Mouse (Mus musculus): ENCODE data around the gene Tmem150c. TPM values are rescaled to one million over a fixed set of nuclear protein-coding genes. Genes with fewer than 3 reads are reported as not detected.

The Tmem150c gene
- polyA plus RNA-seq, 1 experiment from 2014 or later, result 1.7 TPM

DNA sequence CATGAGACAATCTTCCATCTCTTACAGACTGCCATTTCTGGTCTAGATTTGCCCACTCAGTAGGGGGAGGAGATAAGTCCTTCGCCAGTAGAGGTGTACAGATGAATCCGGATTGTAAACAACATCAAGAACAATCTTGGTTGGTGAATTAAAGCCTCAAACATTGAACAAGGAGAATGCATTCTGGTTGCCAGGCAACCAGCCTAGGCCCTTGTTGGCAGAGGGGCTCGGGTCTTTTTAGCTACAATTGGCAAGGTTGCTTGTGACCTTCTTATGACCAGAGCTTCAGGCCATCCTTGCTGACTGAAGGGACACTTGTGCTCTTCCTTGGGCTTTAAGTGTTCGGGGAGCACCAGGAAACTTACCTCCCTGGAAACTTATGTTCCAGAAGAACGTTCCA lies 16.5 kb upstream of the Tmem150c start:
- Histone ChIP-seq H3K36me3 (ENCODE audit: control insufficient read depth, insufficient read depth, low read length) (no peaks in the 10 kb centered on the region), H3K4me1 (ENCODE audit: control insufficient read depth, insufficient read depth, low read length) (no peaks in the 10 kb centered on the region), H3K27me3 (replicated peaks; ENCODE audit: control insufficient read depth, insufficient read depth, low read length) (no peaks in the 10 kb centered on the region), H3K9me3 (ENCODE audit: control insufficient read depth, low read length) (no peaks in the 10 kb centered on the region), H3K4me2 (ENCODE audit: low read depth, low read length) (no peak overlapping the region), H3K4me3 (ENCODE audit: low read length) (no peak overlapping the region), H3K27ac (ENCODE audit: low read length) (no peak overlapping the region), H3K9ac (ENCODE audit: low read depth, low read length) (no peak overlapping the region)
- 65% methylated on average over 5 of the region's 5 CpGs for WGBS
- ATAC-seq, result no peak

DNA sequence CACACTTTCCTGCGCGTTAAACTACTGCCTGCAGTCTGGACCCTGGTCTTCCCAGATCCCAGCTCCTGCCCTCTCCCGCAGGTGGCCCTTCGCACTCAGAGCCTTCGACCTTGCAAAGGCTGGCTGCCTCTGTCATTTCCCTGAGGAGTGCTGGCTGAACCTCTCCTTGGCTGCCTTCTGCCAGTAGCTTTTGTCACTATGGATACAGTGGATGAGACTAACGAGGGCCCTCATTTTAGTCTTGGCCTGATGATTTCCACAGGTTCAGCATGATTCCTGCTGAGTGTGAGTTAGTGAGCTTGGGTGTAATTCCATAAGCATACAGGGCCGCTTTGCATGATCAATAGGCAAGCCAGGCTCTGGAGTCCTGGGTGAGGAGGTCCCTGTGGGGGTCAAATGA lies 16.0 kb upstream of the Tmem150c start:
- no peak overlapping the region for H3K9ac ChIP-seq (ENCODE audit: low read depth, low read length)
- no peak for ATAC-seq
- H3K27me3 ChIP-seq (replicated peaks; ENCODE audit: control insufficient read depth, insufficient read depth, low read length), result no peaks in the 10 kb centered on the region
- 78% methylated on average over 7 of the region's 7 CpGs for WGBS
- H3K27ac ChIP-seq (ENCODE audit: low read length), result no peak overlapping the region
- no peaks in the 10 kb centered on the region for H3K36me3 ChIP-seq (ENCODE audit: control insufficient read depth, insufficient read depth, low read length)
- no peak overlapping the region for H3K4me3 ChIP-seq (ENCODE audit: low read length)
- no peaks in the 10 kb centered on the region for H3K4me1 ChIP-seq (ENCODE audit: control insufficient read depth, insufficient read depth, low read length)
- no peak overlapping the region for H3K4me2 ChIP-seq (ENCODE audit: low read depth, low read length)
- no peaks in the 10 kb centered on the region for H3K9me3 ChIP-seq (ENCODE audit: control insufficient read depth, low read length)

DNA sequence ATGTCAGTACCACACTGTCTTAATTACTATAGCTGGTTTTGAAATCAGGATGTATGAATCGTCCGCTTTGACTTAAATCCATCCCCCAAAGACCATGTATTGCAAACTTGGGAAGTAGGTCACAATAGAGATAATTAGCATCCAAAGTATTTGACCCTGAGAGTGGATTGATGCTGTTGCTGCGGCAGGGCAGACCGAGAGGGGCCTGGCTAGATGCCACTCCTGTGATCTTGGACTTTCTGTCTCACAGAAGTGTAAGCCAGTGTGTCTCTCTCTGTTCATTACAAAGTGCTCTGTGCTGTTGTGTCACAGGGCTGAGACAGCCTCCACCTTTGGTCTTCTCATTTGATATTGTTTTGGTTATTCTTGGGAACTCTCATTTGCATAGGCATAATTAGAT lies 12.5 kb upstream of the Tmem150c start:
- 75% methylated on average over 4 of the region's 4 CpGs for WGBS

DNA sequence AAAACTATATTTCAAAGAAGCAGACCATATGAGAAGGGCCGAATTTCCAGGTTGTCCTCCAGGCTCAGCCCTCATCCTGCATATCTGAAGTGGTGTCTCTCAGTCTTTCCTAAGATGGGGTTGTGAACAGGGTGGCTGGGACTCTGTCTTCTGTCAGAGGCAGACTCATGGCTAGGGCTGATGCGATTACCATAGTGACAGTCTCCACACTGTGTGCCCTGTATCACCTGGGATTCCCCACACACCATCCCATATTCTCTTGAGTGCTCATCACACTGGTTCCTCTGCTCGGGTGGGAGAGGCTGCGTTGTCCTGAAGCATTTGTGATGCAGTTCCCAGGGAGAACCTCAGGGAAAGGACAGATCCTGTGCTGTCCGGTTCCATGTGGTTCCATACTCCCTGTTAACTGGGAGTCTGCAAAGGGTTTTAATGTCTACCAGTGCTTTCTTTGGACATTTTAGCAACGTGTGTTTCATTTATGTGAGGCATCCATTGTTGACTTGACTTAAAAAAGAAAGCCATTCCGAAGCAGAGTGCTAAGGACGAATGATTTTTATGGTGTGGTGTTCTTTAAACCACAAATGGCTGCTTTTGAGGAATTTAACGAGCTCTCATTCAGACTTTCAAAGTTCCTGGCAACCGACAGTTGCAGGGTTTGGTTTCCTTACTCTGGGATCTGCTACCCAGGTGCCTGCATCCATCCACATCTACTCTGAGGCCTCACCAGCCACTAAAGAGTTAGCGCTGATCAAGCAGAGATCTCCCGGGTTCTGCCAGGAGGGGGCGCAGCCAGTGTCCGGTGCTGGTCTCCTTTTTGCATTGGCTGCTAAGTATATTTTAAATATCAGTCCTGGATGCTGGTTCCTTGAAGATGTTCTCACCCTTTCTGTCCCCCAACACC lies 7.2 kb upstream of the Tmem150c start:
- Histone ChIP-seq H3K9me3 (ENCODE audit: control insufficient read depth, low read length) (no peaks in the 10 kb centered on the region), H3K27me3 (replicated peaks; ENCODE audit: control insufficient read depth, insufficient read depth, low read length) (no peaks in the 10 kb centered on the region), H3K27ac (ENCODE audit: low read length) (no peak overlapping the region), H3K4me1 (ENCODE audit: control insufficient read depth, insufficient read depth, low read length) (no peaks in the 10 kb centered on the region), H3K36me3 (ENCODE audit: control insufficient read depth, insufficient read depth, low read length) (no peaks in the 10 kb centered on the region), H3K4me2 (ENCODE audit: low read depth, low read length) (no peak overlapping the region), H3K9ac (ENCODE audit: low read depth, low read length) (no peak overlapping the region), H3K4me3 (ENCODE audit: low read length) (no peak overlapping the region)
- ATAC-seq, result no peak
- 56% methylated on average over 14 of the region's 14 CpGs for WGBS

More for the DNA sequence above, 12.5 kb upstream of the Tmem150c start:
- Histone ChIP-seq H3K9me3 (ENCODE audit: control insufficient read depth, low read length) (no peaks in the 10 kb centered on the region), H3K9ac (ENCODE audit: low read depth, low read length) (no peak overlapping the region), H3K27ac (ENCODE audit: low read length) (no peak overlapping the region), H3K4me1 (ENCODE audit: control insufficient read depth, insufficient read depth, low read length) (no peaks in the 10 kb centered on the region), H3K36me3 (ENCODE audit: control insufficient read depth, insufficient read depth, low read length) (no peaks in the 10 kb centered on the region), H3K27me3 (replicated peaks; ENCODE audit: control insufficient read depth, insufficient read depth, low read length) (no peaks in the 10 kb centered on the region), H3K4me3 (ENCODE audit: low read length) (no peak overlapping the region), H3K4me2 (ENCODE audit: low read depth, low read length) (no peak overlapping the region)
- ATAC-seq, result no peak

DNA sequence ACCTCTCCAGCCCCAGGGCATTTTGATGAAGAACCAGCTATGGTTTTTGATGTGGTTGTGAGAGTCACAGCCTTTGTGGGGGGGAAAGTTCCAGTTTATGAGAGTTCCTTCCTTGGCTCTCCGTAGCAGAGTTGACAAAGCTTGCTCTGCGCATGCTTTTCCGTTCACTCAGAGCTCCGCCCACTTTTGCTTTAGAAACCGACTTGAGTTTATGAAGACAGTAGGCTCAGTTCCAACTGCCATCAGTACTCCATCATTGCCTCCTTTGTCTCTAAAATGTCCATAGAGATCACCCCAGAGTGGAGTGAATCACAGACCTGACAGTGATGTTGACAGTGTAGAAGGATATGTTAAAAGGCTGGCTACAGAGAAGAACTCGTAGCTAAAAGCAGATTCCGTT lies 3.8 kb upstream of the Tmem150c start:
- 55% methylated on average over 7 of the region's 7 CpGs for WGBS
- ATAC-seq, result no peak

DNA sequence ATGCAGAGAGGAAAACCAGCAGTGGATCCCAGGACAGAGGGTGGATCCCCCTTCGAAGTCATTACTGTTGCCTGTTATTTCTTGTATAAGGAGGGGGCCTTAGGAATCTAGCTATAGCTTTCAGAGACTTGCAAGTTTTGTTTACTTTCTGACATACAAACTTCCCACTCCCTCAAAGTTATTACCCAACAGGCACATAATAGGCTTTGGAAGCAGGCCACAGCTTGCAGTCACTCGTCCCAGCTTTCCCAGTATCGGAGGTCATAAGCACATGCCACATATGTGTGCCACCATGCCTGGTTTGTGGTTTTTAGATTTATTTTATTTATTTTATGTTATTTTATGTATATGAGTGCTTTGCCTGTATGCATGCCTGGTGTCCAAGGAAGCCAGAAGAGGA lies 3.2 kb upstream of the Tmem150c start:
- no peak overlapping the region for H3K4me3 ChIP-seq (ENCODE audit: low read length)
- peaks cover 2% of the 10 kb centered on the region; the same call in 1 of the 2 replicates for H3K27me3 ChIP-seq (replicated peaks; ENCODE audit: control insufficient read depth, insufficient read depth, low read length)
- no peaks in the 10 kb centered on the region for H3K9me3 ChIP-seq (ENCODE audit: control insufficient read depth, low read length)
- no peak overlapping the region for H3K4me2 ChIP-seq (ENCODE audit: low read depth, low read length)
- ATAC-seq, result no peak
- WGBS, result 74% methylated on average over 3 of the region's 3 CpGs
- H3K4me1 ChIP-seq (ENCODE audit: control insufficient read depth, insufficient read depth, low read length), result peaks cover 4% of the 10 kb centered on the region; the same call in 1 of the 2 replicates
- H3K9ac ChIP-seq (ENCODE audit: low read depth, low read length), result no peak overlapping the region
- no peak overlapping the region for H3K27ac ChIP-seq (ENCODE audit: low read length)
- H3K36me3 ChIP-seq (ENCODE audit: control insufficient read depth, insufficient read depth, low read length), result no peaks in the 10 kb centered on the region

More for the DNA sequence above, 3.8 kb upstream of the Tmem150c start:
- Histone ChIP-seq H3K4me1 (ENCODE audit: control insufficient read depth, insufficient read depth, low read length) (peaks cover 2% of the 10 kb centered on the region; the same call in 1 of the 2 replicates), H3K36me3 (ENCODE audit: control insufficient read depth, insufficient read depth, low read length) (no peaks in the 10 kb centered on the region), H3K4me3 (ENCODE audit: low read length) (no peak overlapping the region), H3K4me2 (ENCODE audit: low read depth, low read length) (no peak overlapping the region), H3K27ac (ENCODE audit: low read length) (no peak overlapping the region), H3K9me3 (ENCODE audit: control insufficient read depth, low read length) (no peaks in the 10 kb centered on the region), H3K9ac (ENCODE audit: low read depth, low read length) (no peak overlapping the region), H3K27me3 (replicated peaks; ENCODE audit: control insufficient read depth, insufficient read depth, low read length) (peaks cover 2% of the 10 kb centered on the region; the same call in 1 of the 2 replicates)

DNA sequence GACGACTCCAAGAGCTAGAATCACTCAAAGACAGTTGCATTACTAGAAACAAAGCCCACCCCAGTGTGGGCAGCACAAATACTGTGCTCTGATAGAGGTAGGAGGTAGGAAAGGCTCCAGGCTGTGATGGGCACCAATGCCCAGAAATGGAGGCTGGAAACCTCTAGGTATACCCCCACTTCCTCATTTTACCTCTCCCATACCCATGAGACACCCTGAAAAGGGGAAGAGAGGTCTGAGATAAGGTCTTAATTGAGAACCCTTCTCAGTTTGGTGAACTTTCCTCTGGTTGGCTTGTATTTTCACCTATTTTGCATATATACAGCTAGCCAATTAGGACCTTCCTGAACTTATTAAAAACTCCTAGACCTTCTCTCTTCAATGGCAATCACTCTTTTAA lies 2.4 kb upstream of the Tmem150c start:
- H3K4me1 ChIP-seq (ENCODE audit: control insufficient read depth, insufficient read depth, low read length), result peaks cover 4% of the 10 kb centered on the region; the same call in 1 of the 2 replicates
- H3K4me3 ChIP-seq (ENCODE audit: low read length), result no peak overlapping the region
- no peak overlapping the region for H3K4me2 ChIP-seq (ENCODE audit: low read depth, low read length)
- no peaks in the 10 kb centered on the region for H3K36me3 ChIP-seq (ENCODE audit: control insufficient read depth, insufficient read depth, low read length)
- ATAC-seq, result no peak
- H3K9me3 ChIP-seq (ENCODE audit: control insufficient read depth, low read length), result no peaks in the 10 kb centered on the region
- H3K27me3 ChIP-seq (replicated peaks; ENCODE audit: control insufficient read depth, insufficient read depth, low read length), result peaks cover 2% of the 10 kb centered on the region; the same call in 1 of the 2 replicates
- 65% methylated on average over 1 of the region's 1 CpGs for WGBS
- H3K9ac ChIP-seq (ENCODE audit: low read depth, low read length), result no peak overlapping the region
- H3K27ac ChIP-seq (ENCODE audit: low read length), result no peak overlapping the region

DNA sequence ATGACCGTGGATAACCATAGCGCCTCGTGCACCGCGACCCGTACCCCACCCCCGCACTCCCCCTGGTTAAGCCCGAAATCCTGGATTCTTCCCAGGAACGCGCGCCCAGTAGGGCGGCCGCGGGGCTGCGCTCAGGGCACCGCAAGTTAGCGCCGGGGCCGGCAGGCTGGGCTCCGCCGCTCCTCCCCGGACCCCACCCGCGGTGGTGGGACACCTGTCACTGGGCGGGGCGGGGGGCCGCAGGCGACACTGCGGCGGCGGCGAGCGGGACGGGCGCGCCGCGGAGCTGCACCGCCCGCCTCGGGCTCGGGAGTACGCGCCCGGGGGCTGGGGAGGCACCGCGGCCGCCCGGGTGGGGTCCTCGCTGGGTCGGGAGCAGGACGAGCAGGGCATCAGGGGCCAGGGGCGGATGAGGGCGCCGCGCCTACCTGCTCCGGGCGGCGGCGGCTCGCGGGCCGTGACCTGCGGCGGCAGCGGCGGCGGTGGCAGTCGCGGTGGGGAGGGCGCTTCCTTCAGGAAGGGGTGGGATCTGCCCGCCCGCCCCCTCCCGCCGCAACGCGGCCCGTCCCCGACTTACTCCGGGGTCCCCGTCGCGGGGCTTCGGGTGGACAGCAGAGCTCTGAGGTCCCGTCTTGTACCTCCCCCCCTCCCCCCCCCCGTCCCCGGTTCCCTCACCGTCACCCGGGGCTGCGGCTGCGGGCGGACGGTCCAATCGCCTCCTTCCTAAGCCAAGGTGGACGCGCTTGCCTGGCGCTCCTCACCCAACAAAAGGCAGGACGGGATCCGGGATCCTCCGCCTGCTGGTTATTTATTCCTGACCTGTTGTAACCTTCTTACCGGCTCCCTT lies 594 bp downstream of the Tmem150c start:
- H3K27ac ChIP-seq (ENCODE audit: low read length), result no peak overlapping the region
- H3K27me3 ChIP-seq (replicated peaks; ENCODE audit: control insufficient read depth, insufficient read depth, low read length), result peaks cover 2% of the 10 kb centered on the region; the same call in 1 of the 2 replicates
- ATAC-seq, result peak; percentile 73
- H3K9ac ChIP-seq (ENCODE audit: low read depth, low read length), result peak overlapping the region; percentile 74
- peak overlapping the region; percentile 74 for H3K4me3 ChIP-seq (ENCODE audit: low read length)
- H3K9me3 ChIP-seq (ENCODE audit: control insufficient read depth, low read length), result no peaks in the 10 kb centered on the region
- peak overlapping the region; percentile 100 for H3K4me2 ChIP-seq (ENCODE audit: low read depth, low read length)
- no peaks in the 10 kb centered on the region for H3K36me3 ChIP-seq (ENCODE audit: control insufficient read depth, insufficient read depth, low read length)
- H3K4me1 ChIP-seq (ENCODE audit: control insufficient read depth, insufficient read depth, low read length), result peaks cover 4% of the 10 kb centered on the region; the same call in 1 of the 2 replicates
- 1% methylated on average over 66 of the region's 101 CpGs for WGBS

DNA sequence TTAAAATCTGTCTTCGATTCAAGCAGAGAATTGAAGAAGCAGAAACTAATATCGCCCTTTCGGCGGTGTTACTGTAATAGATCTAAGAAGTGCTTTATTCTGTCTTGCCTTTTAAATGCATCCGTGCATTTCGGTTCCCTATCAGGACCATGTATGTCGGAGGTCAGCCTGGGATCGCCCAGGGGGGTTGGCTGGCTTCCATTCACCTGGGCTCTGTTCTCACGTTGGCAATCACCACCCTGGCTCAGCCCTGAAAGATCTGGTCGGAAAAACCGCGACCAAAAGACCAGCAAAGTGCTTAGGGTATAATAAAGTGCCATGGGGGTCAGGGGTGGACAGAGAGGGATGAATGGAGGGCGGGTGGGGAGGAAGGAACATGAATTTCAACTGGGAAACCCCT lies 1.3 kb downstream of the Tmem150c start:
- H3K27ac ChIP-seq (ENCODE audit: low read length), result no peak overlapping the region
- peak overlapping the region; percentile 74 for H3K4me3 ChIP-seq (ENCODE audit: low read length)
- no peaks in the 10 kb centered on the region for H3K9me3 ChIP-seq (ENCODE audit: control insufficient read depth, low read length)
- H3K4me1 ChIP-seq (ENCODE audit: control insufficient read depth, insufficient read depth, low read length), result peaks cover 4% of the 10 kb centered on the region; the same call in 1 of the 2 replicates
- WGBS, result 19% methylated on average over 13 of the region's 13 CpGs
- peak overlapping the region; percentile 74 for H3K9ac ChIP-seq (ENCODE audit: low read depth, low read length)
- peaks cover 2% of the 10 kb centered on the region; the same call in 1 of the 2 replicates for H3K27me3 ChIP-seq (replicated peaks; ENCODE audit: control insufficient read depth, insufficient read depth, low read length)
- H3K36me3 ChIP-seq (ENCODE audit: control insufficient read depth, insufficient read depth, low read length), result no peaks in the 10 kb centered on the region
- peak overlapping the region; percentile 100 for H3K4me2 ChIP-seq (ENCODE audit: low read depth, low read length)
- no peak for ATAC-seq
